Mouse (Mus musculus) hindbrain, postnatal 0 days (tissue): ENCODE data around the gene Rab8a. TPM values are rescaled to one million over a fixed set of nuclear protein-coding genes. Genes with fewer than 3 reads are reported as not detected.

ENCODE experiments used
- ATAC-seq: fragments of 200-750 bp; cut with Nextera tagmentation; 2 replicates; pipeline ENCODE4 v1.8.0; 2017; ENCODE audit warnings: mild to moderate bottlenecking, moderate TSS enrichment, moderate library complexity
- DNase-seq: peaks from one replicate; pipeline ENCODE4 v3.0.0-alpha.2; 2015; ENCODE audit warnings: low spot score
- H3K27ac ChIP-seq: fragments of 300-500 bp; sonication (generic); 2 replicates; pipeline ENCODE4 v1.5.1; 2014; ENCODE audit warnings: mild to moderate bottlenecking
- H3K27me3 ChIP-seq: fragments of 300-500 bp; sonication (generic); 2 replicates; pipeline ENCODE4 v1.6.1; 2014; ENCODE audit warnings: low read length, mixed read lengths; ENCODE audit not compliant: insufficient read depth
- H3K36me3 ChIP-seq: fragments of 300-500 bp; sonication (generic); 2 replicates; pipeline ENCODE4 v1.6.1; 2014; ENCODE audit warnings: low read length, mixed read lengths; ENCODE audit not compliant: insufficient read depth
- H3K4me1 ChIP-seq: fragments of 300-500 bp; sonication (generic); 2 replicates; pipeline ENCODE4 v1.6.1; 2014; ENCODE audit warnings: antibody characterized with exemption, low read length, mixed read lengths; ENCODE audit not compliant: insufficient read depth
- H3K4me2 ChIP-seq: fragments of 300-500 bp; sonication (generic); 2 replicates; pipeline ENCODE4 v1.6.1; 2014; ENCODE audit warnings: low read depth, mild to moderate bottlenecking, low read length, moderate library complexity, mixed read lengths
- H3K4me3 ChIP-seq: fragments of 300-500 bp; sonication (generic); 2 replicates; pipeline ENCODE4 v1.5.1; 2014; ENCODE audit warnings: low read length
- H3K9ac ChIP-seq: fragments of 300-500 bp; sonication (generic); replicated peaks from 2 replicates; pipeline ENCODE4 v1.6.1; 2014; ENCODE audit warnings: mild to moderate bottlenecking, low read length, moderate library complexity, mixed read lengths
- H3K9me3 ChIP-seq: fragments of 300-500 bp; sonication (generic); 2 replicates; pipeline ENCODE4 v1.6.1; 2016; ENCODE audit warnings: low read length, mixed read lengths
- CTCF ChIP-seq: IDR thresholded peaks from 2 replicates; pipeline ENCODE4 v1.5.1; 2016; ENCODE audit warnings: antibody characterized with exemption, control low read depth, low read depth
- WGBS: fragments of 180-500 bp; shearing (Covaris S2); extraction: QIAGEN DNeasy Blood & Tissue Kit; methylation state at CpG from one replicate; pipeline ENCODE4 v1.1.7; 2014; 5-methylcytosine and 5-hydroxymethylcytosine counted together
- polyA plus RNA-seq: library from polyadenylated mRNA; unstranded; fragments of >200 nt; fragmentation: Nextera tagmentation; extraction: Ambion mirVana; gene quantifications from 2 replicates; pipeline ENCODE4 v1.2.1, GENCODE M21; 2015
- total RNA-seq: library from RNA; depleted of rRNA; stranded (reverse); fragments of >200 nt; gene quantifications from 2 replicates; pipeline ENCODE4 v1.2.3, GENCODE M21; 2014

The Rab8a gene
- total and polyA plus RNA-seq, 2 experiments from 2014 or later = 29.5 to 71.5 TPM

GRCm38 (mm10) chr8:72158096-72158495, 2.9 kb upstream of the Rab8a start:
- Histone ChIP-seq H3K4me2 (no peak overlapping the region), H3K9me3 (no peaks in the 10 kb centered on the region), H3K4me3 (no peak overlapping the region), H3K27ac (no peak overlapping the region), H3K27me3 (no peaks in the 10 kb centered on the region), H3K9ac (no peak overlapping the region), H3K36me3 (no peaks in the 10 kb centered on the region), H3K4me1 (peaks cover 13% of the 10 kb centered on the region)
- ATAC-seq = no peak
- WGBS = 88% methylated on average over 2 of the region's 2 CpGs
- no peak for DNase-seq
- TF ChIP-seq CTCF = no peak

DNA sequence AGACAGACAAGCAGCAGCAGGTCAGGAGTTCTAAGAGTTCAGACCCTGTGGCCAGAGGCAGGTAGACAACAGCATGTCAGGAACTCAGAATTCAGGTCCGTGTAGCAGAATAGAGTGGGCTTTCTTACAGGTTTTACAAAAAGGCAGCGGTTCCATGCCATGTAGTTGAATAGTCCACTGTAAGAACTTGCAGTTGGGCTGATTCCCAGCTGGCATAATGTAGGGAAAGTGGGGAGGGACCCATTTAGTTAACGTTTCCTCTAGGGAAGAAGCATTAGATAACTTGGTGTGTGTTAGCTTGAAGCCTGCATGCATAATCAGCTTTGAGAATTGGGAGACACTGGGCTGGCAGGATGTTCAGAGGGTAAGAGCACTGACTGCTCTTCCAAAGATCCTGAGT, 2.3 kb upstream of the Rab8a start:
- no peaks in the 10 kb centered on the region for H3K27me3 ChIP-seq
- no peaks in the 10 kb centered on the region for H3K36me3 ChIP-seq
- H3K4me2 ChIP-seq = no peak overlapping the region
- DNase-seq (no peak), ATAC-seq (no peak)
- WGBS = 69% methylated on average over 3 of the region's 3 CpGs
- TF ChIP-seq CTCF = no peak
- H3K4me3 ChIP-seq = no peak overlapping the region
- no peak overlapping the region for H3K9ac ChIP-seq
- H3K9me3 ChIP-seq = no peaks in the 10 kb centered on the region
- no peak overlapping the region for H3K27ac ChIP-seq
- H3K4me1 ChIP-seq = peaks cover 13% of the 10 kb centered on the region

DNA sequence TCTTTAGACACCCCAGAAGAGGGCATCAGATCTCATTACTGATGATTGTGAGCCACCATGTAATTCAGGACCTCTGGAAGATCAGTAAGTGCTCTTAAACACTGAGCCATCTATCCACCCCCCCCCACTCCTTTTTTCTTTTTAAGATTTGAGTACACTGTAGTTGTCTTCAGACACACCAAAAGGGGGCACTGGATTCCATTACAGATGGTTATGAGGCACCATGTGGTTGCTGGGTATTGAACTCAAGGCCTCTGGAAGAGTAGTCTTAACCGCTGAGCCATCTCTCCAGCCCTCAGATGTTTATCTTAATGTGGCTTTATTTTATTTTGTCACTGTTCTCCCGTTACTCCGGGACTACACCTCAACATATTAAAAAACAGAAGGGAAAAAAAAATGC, 993 bp upstream of the Rab8a start:
- peak overlapping the region; percentile 74; the same call in 1 of the 2 replicates for H3K27ac ChIP-seq
- TF ChIP-seq CTCF = no peak
- ATAC-seq = no peak

DNA sequence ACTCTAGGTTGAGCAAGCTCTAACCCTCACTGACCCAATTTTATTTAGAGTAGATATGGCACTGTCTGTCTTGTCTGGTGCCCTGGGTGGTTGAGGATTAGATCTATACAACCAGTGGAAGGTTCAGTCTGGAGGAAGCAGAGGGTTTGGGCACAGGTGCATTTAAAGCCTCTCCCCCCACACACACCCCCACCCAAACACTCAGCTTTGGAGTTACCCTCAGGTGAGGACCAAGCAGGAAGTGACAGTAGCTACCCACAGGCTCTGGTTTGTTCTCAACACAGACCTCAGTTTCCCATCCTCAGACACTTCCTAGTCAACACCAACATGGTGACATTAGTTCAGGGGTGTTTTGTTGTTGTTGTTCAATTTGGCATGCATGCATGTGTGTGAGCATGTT, 1.8 kb downstream of the Rab8a start:
- peak overlapping the region; percentile 92; the same call in 1 of the 2 replicates for H3K4me2 ChIP-seq
- no peaks in the 10 kb centered on the region for H3K9me3 ChIP-seq
- no peak for DNase-seq
- ATAC-seq = no peak
- H3K27me3 ChIP-seq = no peaks in the 10 kb centered on the region
- TF ChIP-seq CTCF = no peak
- H3K9ac ChIP-seq = no peak overlapping the region
- H3K36me3 ChIP-seq = no peaks in the 10 kb centered on the region
- no peak overlapping the region for H3K4me3 ChIP-seq
- H3K27ac ChIP-seq = no peak overlapping the region
- H3K4me1 ChIP-seq = peaks cover 13% of the 10 kb centered on the region

More for the DNA sequence above, 993 bp upstream of the Rab8a start:
- no peaks in the 10 kb centered on the region for H3K9me3 ChIP-seq
- peaks cover 13% of the 10 kb centered on the region for H3K4me1 ChIP-seq
- H3K27me3 ChIP-seq = no peaks in the 10 kb centered on the region
- no peak for DNase-seq
- H3K4me3 ChIP-seq = peak overlapping the region; percentile 97
- WGBS = 74% methylated on average over 3 of the region's 3 CpGs
- no peaks in the 10 kb centered on the region for H3K36me3 ChIP-seq
- no peak overlapping the region for H3K9ac ChIP-seq
- peak overlapping the region; percentile 66 for H3K4me2 ChIP-seq

DNA sequence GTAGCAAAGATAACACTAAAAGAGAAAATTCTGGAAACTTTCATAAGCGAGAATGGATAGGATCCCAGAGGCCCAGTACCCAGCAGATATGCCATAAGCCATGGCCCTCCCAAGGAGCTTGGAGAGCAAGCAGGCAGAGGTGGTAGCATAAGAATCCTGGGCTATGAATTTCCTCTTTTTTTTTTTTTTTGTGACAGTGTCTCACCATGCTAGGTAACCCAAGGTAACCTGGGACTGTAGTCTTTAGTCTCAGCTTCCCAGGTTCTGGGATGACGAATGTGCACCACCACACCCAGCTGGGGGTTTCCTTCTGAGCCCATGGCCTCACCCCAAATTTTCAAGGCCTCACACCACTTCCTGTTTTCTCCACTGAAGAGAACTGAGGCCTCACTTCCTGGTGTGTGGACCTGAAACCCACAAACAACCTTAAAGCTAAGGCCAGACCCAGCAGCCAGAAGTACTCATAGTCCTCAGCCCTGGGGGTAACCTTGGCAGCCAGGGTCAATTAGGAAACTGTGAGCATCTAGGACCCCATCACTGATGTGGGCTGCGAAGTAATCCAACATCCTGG, 8.2 kb downstream of the Rab8a start:
- H3K4me1 ChIP-seq = no peaks in the 10 kb centered on the region
- no peak overlapping the region for H3K4me2 ChIP-seq
- H3K27me3 ChIP-seq = no peaks in the 10 kb centered on the region
- H3K36me3 ChIP-seq = peaks cover 54% of the 10 kb centered on the region
- no peak overlapping the region for H3K4me3 ChIP-seq
- no peak overlapping the region for H3K9ac ChIP-seq
- DNase-seq (no peak), ATAC-seq (no peak)
- TF ChIP-seq CTCF = no peak
- no peaks in the 10 kb centered on the region for H3K9me3 ChIP-seq
- 85% methylated on average over 3 of the region's 3 CpGs for WGBS
- no peak overlapping the region for H3K27ac ChIP-seq

DNA sequence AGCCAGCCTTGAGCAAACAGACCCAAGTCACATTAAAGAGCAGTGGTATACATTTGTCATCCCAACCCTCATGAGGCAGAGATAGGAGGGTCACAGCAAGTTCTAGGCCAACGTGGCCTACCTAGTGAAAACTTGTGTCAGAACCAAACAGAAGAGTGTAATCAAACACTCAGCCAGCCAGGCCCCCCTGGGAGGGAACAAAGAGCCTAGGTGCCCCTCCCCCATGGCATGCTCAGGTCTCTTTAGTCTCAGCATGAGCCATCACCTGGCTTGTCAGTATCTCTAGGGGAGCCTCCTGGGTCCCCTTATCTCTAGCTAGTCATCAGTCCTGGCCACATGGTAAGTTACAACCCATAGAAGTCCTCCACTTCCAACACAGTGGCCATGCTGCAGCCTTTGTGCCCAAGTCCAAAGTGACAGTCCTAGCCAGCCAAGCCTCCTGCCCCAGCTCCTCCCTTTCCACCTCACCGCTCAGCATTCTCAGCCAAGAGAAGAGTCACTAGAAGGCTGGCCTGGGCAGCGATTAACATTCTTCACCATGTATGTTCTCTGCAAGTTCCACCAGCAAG, 8.8 kb downstream of the Rab8a start:
- H3K9me3 ChIP-seq = no peaks in the 10 kb centered on the region
- no peak overlapping the region for H3K4me3 ChIP-seq
- 86% methylated on average over 3 of the region's 3 CpGs for WGBS
- no peaks in the 10 kb centered on the region for H3K27me3 ChIP-seq
- H3K4me2 ChIP-seq = no peak overlapping the region
- TF ChIP-seq CTCF = no peak
- peaks cover 56% of the 10 kb centered on the region for H3K36me3 ChIP-seq
- ATAC-seq (no peak), DNase-seq (no peak)
- no peak overlapping the region for H3K27ac ChIP-seq
- H3K4me1 ChIP-seq = no peaks in the 10 kb centered on the region
- H3K9ac ChIP-seq = no peak overlapping the region

GRCm38 (mm10) chr8:72177346-72177925, 16.4 kb downstream of the Rab8a start:
- no peak overlapping the region for H3K4me3 ChIP-seq
- peaks cover 65% of the 10 kb centered on the region for H3K36me3 ChIP-seq
- no peaks in the 10 kb centered on the region for H3K9me3 ChIP-seq
- H3K4me1 ChIP-seq = no peaks in the 10 kb centered on the region
- TF ChIP-seq CTCF = peak; percentile 89
- peak overlapping the region; percentile 20; the same call in 1 of the 2 replicates for H3K27ac ChIP-seq
- DNase-seq (peak; percentile 81), ATAC-seq (peak; percentile 75)
- 52% methylated on average over 5 of the region's 5 CpGs for WGBS
- H3K9ac ChIP-seq = no peak overlapping the region
- H3K4me2 ChIP-seq = no peak overlapping the region
- H3K27me3 ChIP-seq = no peaks in the 10 kb centered on the region
